Mouse (Mus musculus) liver, postnatal 0 days (tissue): Measurements from ENCODE around the gene Slc47a1. TPM values are rescaled to one million over a fixed set of nuclear protein-coding genes. Genes with fewer than 3 reads are reported as not detected.

Source experiments
- ATAC-seq: fragments of 200-750 bp; cut with Nextera tagmentation; 2 replicates; pipeline ENCODE4 v1.8.0; 2017; ENCODE audit warnings: mild to moderate bottlenecking, moderate library complexity
- DNase-seq: peaks from one replicate; pipeline ENCODE4 v3.0.0-alpha.2; 2016
- H3K27ac ChIP-seq: fragments of 300-500 bp; sonication (generic); 2 replicates; pipeline ENCODE4 v1.5.1; 2014; ENCODE audit warnings: antibody characterized with exemption, moderate library complexity, mild to moderate bottlenecking, low read depth
- H3K27me3 ChIP-seq: fragments of 300-500 bp; sonication (generic); 2 replicates; pipeline ENCODE4 v1.6.1; 2014; ENCODE audit warnings: low read length, control low read depth, mixed read lengths; ENCODE audit not compliant: insufficient read depth
- H3K36me3 ChIP-seq: fragments of 300-500 bp; sonication (generic); replicated peaks from 2 replicates; pipeline ENCODE4 v1.6.1; 2014; ENCODE audit warnings: mild to moderate bottlenecking, control low read depth, low read length, moderate library complexity, mixed read lengths; ENCODE audit not compliant: insufficient read depth
- H3K4me1 ChIP-seq: fragments of 300-500 bp; sonication (generic); 2 replicates; pipeline ENCODE4 v1.6.1; 2014; ENCODE audit warnings: antibody characterized with exemption, mild to moderate bottlenecking, control low read depth; ENCODE audit not compliant: insufficient read depth
- H3K4me2 ChIP-seq: fragments of 300-500 bp; sonication (generic); 2 replicates; pipeline ENCODE4 v1.6.1; 2014; ENCODE audit warnings: low read depth, mild to moderate bottlenecking, low read length, moderate library complexity, mixed read lengths
- H3K4me3 ChIP-seq: fragments of 300-500 bp; sonication (generic); 2 replicates; pipeline ENCODE4 v1.5.1; 2014; ENCODE audit warnings: low read depth, low read length
- H3K9ac ChIP-seq: fragments of 300-500 bp; sonication (generic); replicated peaks from 2 replicates; pipeline ENCODE4 v1.6.1; 2014; ENCODE audit warnings: mild to moderate bottlenecking, moderate library complexity
- H3K9me3 ChIP-seq: fragments of 300-500 bp; sonication (generic); 2 replicates; pipeline ENCODE4 v1.6.1; 2016; ENCODE audit warnings: mild to moderate bottlenecking, control low read depth, low read length, mixed read lengths
- CTCF ChIP-seq: sonication (generic); IDR thresholded peaks from 2 replicates; pipeline ENCODE4 v1.5.1; 2016; ENCODE audit warnings: antibody characterized with exemption, low read depth
- EP300 ChIP-seq: IDR thresholded peaks from 2 replicates; pipeline ENCODE4 v1.6.1; 2016; ENCODE audit warnings: antibody characterized with exemption, low read depth, mild to moderate bottlenecking
- WGBS: fragments of 180-500 bp; shearing (Covaris S2); extraction: QIAGEN DNeasy Blood & Tissue Kit; methylation state at CpG from one replicate; pipeline ENCODE4 v1.1.7; 2014; ENCODE audit not compliant: insufficient replicate concordance; 5-methylcytosine and 5-hydroxymethylcytosine counted together
- polyA plus RNA-seq: library from polyadenylated mRNA; unstranded; fragments of >200 nt; fragmentation: Nextera tagmentation; extraction: Ambion mirVana; gene quantifications from 2 replicates; pipeline ENCODE4 v1.2.1, GENCODE M21; 2015

Gene Slc47a1
- polyA plus RNA-seq, 1 experiment from 2014 or later: 30.2 TPM

GRCm38 (mm10) chr11:61365938-61366337, 12.2 kb downstream of the Slc47a1 start:
- H3K4me2 ChIP-seq: no peak overlapping the region
- H3K4me3 ChIP-seq: no peak overlapping the region
- peak overlapping the region; percentile 29; the same call in 1 of the 2 replicates for H3K27ac ChIP-seq
- H3K27me3 ChIP-seq: no peaks in the 10 kb centered on the region
- 52% methylated on average over 3 of the region's 3 CpGs for WGBS
- no peaks in the 10 kb centered on the region for H3K36me3 ChIP-seq
- H3K9me3 ChIP-seq: no peaks in the 10 kb centered on the region
- TF ChIP-seq EP300 (no peak), CTCF (no peak)
- DNase-seq (no peak), ATAC-seq (peak; percentile 8; the same call in 1 of the 2 replicates)
- H3K4me1 ChIP-seq: no peaks in the 10 kb centered on the region
- H3K9ac ChIP-seq: no peak overlapping the region

GRCm38 (mm10) chr11:61364096-61364495, 14.0 kb downstream of the Slc47a1 start:
- H3K36me3 ChIP-seq: no peaks in the 10 kb centered on the region
- TF ChIP-seq EP300 (no peak), CTCF (no peak)
- H3K9ac ChIP-seq: no peak overlapping the region
- H3K27ac ChIP-seq: no peak overlapping the region
- H3K4me1 ChIP-seq: no peaks in the 10 kb centered on the region
- no peaks in the 10 kb centered on the region for H3K9me3 ChIP-seq
- H3K4me3 ChIP-seq: no peak overlapping the region
- H3K27me3 ChIP-seq: no peaks in the 10 kb centered on the region
- no peak overlapping the region for H3K4me2 ChIP-seq
- DNase-seq (no peak), ATAC-seq (no peak)
- WGBS: 79% methylated on average over 6 of the region's 6 CpGs

GRCm38 (mm10) chr11:61361515-61362190, 16.5 kb downstream of the Slc47a1 start:
- H3K36me3 ChIP-seq: no peaks in the 10 kb centered on the region
- no peak overlapping the region for H3K9ac ChIP-seq
- TF ChIP-seq EP300 (no peak), CTCF (no peak)
- 80% methylated on average over 11 of the region's 11 CpGs for WGBS
- DNase-seq (no peak), ATAC-seq (no peak)
- no peak overlapping the region for H3K4me3 ChIP-seq
- H3K27ac ChIP-seq: no peak overlapping the region
- no peaks in the 10 kb centered on the region for H3K27me3 ChIP-seq
- no peaks in the 10 kb centered on the region for H3K9me3 ChIP-seq
- H3K4me1 ChIP-seq: no peaks in the 10 kb centered on the region
- no peak overlapping the region for H3K4me2 ChIP-seq

- H3K9ac ChIP-seq: no peak overlapping the region
- no peak overlapping the region for H3K4me2 ChIP-seq
- DNase-seq (no peak), ATAC-seq (no peak)
- TF ChIP-seq EP300 (no peak), CTCF (no peak)
- peaks cover 8% of the 10 kb centered on the region for H3K4me1 ChIP-seq
- no peaks in the 10 kb centered on the region for H3K36me3 ChIP-seq
- WGBS: 81% methylated on average over 9 of the region's 9 CpGs
- no peaks in the 10 kb centered on the region for H3K9me3 ChIP-seq
- no peak overlapping the region for H3K27ac ChIP-seq
- H3K27me3 ChIP-seq: no peaks in the 10 kb centered on the region
- no peak overlapping the region for H3K4me3 ChIP-seq
These were observed 21.5 kb downstream of the Slc47a1 start for GRCm38 (mm10) chr11:61356600-61356999.

GRCm38 (mm10) chr11:61356111-61356510, 22.0 kb downstream of the Slc47a1 start:
- peaks cover 8% of the 10 kb centered on the region for H3K4me1 ChIP-seq
- H3K9me3 ChIP-seq: no peaks in the 10 kb centered on the region
- H3K27ac ChIP-seq: no peak overlapping the region
- DNase-seq: no peak
- 76% methylated on average over 6 of the region's 6 CpGs for WGBS
- H3K4me3 ChIP-seq: no peak overlapping the region
- H3K27me3 ChIP-seq: no peaks in the 10 kb centered on the region
- no peak overlapping the region for H3K4me2 ChIP-seq
- no peak overlapping the region for H3K9ac ChIP-seq
- no peaks in the 10 kb centered on the region for H3K36me3 ChIP-seq
- ATAC-seq: no peak
- no peak for TF ChIP-seq CTCF

- no peak for DNase-seq
- no peak for TF ChIP-seq CTCF
These were observed 22.8 kb downstream of the Slc47a1 start for GRCm38 (mm10) chr11:61355351-61355750.

GRCm38 (mm10) chr11:61354346-61354745, 23.8 kb downstream of the Slc47a1 start:
- no peak overlapping the region for H3K9ac ChIP-seq
- H3K36me3 ChIP-seq: no peaks in the 10 kb centered on the region
- DNase-seq: no peak
- WGBS: 55% methylated on average over 6 of the region's 6 CpGs
- peak overlapping the region; percentile 48 for H3K27ac ChIP-seq
- TF ChIP-seq CTCF: no peak
- TF ChIP-seq EP300: no peak
- no peaks in the 10 kb centered on the region for H3K9me3 ChIP-seq
- peaks cover 8% of the 10 kb centered on the region for H3K4me1 ChIP-seq
- ATAC-seq: peak; percentile 82
- peak overlapping the region; percentile 22; the same call in 1 of the 2 replicates for H3K4me2 ChIP-seq
- no peak overlapping the region for H3K4me3 ChIP-seq
- H3K27me3 ChIP-seq: no peaks in the 10 kb centered on the region

More at GRCm38 (mm10) chr11:61355351-61355750, 22.8 kb downstream of the Slc47a1 start:
- Histone ChIP-seq H3K27ac (peak overlapping the region; percentile 49; the same call in 1 of the 2 replicates), H3K4me1 (peaks cover 8% of the 10 kb centered on the region), H3K9me3 (no peaks in the 10 kb centered on the region), H3K4me2 (no peak overlapping the region), H3K4me3 (no peak overlapping the region), H3K36me3 (no peaks in the 10 kb centered on the region), H3K27me3 (no peaks in the 10 kb centered on the region), H3K9ac (no peak overlapping the region)
- 77% methylated on average over 5 of the region's 5 CpGs for WGBS
- ATAC-seq: no peak
